Mouse (Mus musculus) embryonic fibroblast, embryonic 13.5 days (primary cell): ENCODE measurements around the gene AW011738.

Experiments used
- CTCF ChIP-seq: IDR thresholded peaks from 2 replicates; pipeline ENCODE4 v1.5.1; 2011; ENCODE audit warnings: mild to moderate bottlenecking, control low read depth, low read length, moderate library complexity, borderline replicate concordance; ENCODE audit not compliant: insufficient read depth
- POLR2A ChIP-seq: IDR thresholded peaks from 2 replicates; pipeline ENCODE4 v1.6.1; 2011; ENCODE audit warnings: low read depth, mild to moderate bottlenecking, control low read depth, low read length, moderate library complexity

DNA sequence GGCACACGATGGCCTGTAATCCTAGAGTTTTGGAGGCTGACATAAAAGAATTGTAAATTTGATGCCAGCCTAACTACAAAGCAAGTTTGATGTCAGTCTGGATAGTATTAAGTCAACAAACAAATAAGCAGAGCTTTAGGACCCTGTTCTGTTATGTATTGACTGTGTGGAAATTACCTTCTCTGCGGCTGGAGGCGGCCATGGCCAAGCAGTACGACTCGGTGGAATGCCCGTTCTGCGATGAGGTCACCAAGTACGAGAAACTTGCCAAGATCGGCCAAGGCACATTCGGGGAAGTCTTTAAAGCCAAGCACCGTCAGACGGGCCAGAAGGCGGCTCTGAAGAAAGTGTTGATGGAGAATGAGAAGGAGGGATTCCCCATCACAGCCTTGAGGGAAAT is 10.0 kb downstream of the AW011738 start:
- TF ChIP-seq POLR2A (no peak), CTCF (no peak)
